ENCODE assay signal across 8 mouse cellular contexts in the genomic region with DNA sequence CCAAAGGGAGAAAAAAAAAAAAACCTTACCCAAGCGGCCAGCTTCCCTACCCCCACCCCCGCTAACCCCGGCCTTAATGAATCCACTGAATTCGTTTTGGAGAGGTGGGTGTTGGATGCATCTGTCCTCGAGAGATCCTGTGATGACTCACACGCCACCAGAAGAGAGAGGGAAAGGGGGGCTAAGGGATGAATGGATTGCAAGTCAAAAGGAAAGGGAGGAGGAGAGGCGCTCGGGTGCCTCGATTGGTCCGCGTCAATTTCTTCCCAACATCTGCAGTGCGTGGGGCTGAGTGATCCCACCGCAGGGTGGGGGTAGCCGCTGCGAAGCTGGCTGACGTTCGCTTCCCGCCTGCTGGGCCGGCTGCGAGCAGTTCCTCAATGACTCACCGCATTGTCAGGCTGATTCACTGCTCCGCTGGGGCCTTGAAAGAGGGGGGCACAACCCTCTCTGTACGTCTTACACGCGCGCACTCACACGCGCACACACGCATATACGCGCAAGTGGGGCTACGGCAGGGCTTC. TPM values are rescaled to one million over a fixed set of nuclear protein-coding genes. Genes with fewer than 3 reads are reported as not detected.
DNase-seq lines count a peak whose midpoint lies in the region; ATAC-seq and TF ChIP-seq lines count a peak whose summit lies in the region.

No protein-coding gene starts in this region.

- peak; percentile 80 for ATAC-seq in intestine, embryonic 15.5 days
- ATAC-seq in midbrain, postnatal 0 days (ENCODE audit: low FRiP score), result peak; percentile 88

- TF ChIP-seq CTCF in midbrain, postnatal 0 days (IDR thresholded peaks at IDR 0.05), result peak; percentile 38

- peak overlapping the region; percentile 46 for H3K9ac ChIP-seq in intestine, embryonic 15.5 days
- peak overlapping the region; percentile 63 for H3K9ac ChIP-seq in midbrain, postnatal 0 days (replicated peaks; ENCODE audit: low read length, poor library complexity, severe bottlenecking)

- H3K4me2 ChIP-seq in intestine, embryonic 15.5 days (replicated peaks), result peak overlapping the region; percentile 79
- peak overlapping the region; percentile 64 for H3K4me2 ChIP-seq in midbrain, postnatal 0 days (ENCODE audit: low read depth, low read length, poor library complexity, severe bottlenecking)

- H3K9me3 ChIP-seq in intestine, embryonic 15.5 days, result no peaks in the 10 kb centered on the region
- no peaks in the 10 kb centered on the region for H3K9me3 ChIP-seq in midbrain, postnatal 0 days (ENCODE audit: low read length)

- H3K27me3 ChIP-seq in intestine, embryonic 15.5 days (replicated peaks), result no peaks in the 10 kb centered on the region
- no peaks in the 10 kb centered on the region for H3K27me3 ChIP-seq in midbrain, postnatal 0 days (ENCODE audit: insufficient read depth, low read length)

- DNase-seq in A20 (ENCODE audit: low read depth, low spot score) (peak; percentile 74), NIH3T3 (ENCODE audit: low read depth) (peak; percentile 96), liver (peak; percentile 64)
- DNase-seq in cerebellum, postnatal 4 days (ENCODE audit: low spot score in 2 of 2), result peak; percentile 51 to 52
- peak; percentile 50 to 66 for DNase-seq in gastrocnemius, postnatal 4 days (ENCODE audit: low spot score in 2 of 2)
- peak; percentile 86 for DNase-seq in midbrain, postnatal 0 days (ENCODE audit: low spot score)
- DNase-seq in urinary bladder, adult 2 months (ENCODE audit: low spot score), result peak; percentile 47

- peak overlapping the region; percentile 49 for H3K27ac ChIP-seq in intestine, embryonic 15.5 days
- H3K27ac ChIP-seq in midbrain, postnatal 0 days (ENCODE audit: low read depth, low read length), result peak overlapping the region; percentile 59

- WGBS in intestine, embryonic 15.5 days, result under 1% methylated on average over 32 of the region's 32 CpGs
- under 1% methylated on average over 32 of the region's 32 CpGs for WGBS in midbrain, postnatal 0 days

- no peaks in the 10 kb centered on the region for H3K36me3 ChIP-seq in intestine, embryonic 15.5 days
- no peaks in the 10 kb centered on the region for H3K36me3 ChIP-seq in midbrain, postnatal 0 days (ENCODE audit: insufficient read depth, low read length)

- peaks cover 21% of the 10 kb centered on the region for H3K4me1 ChIP-seq in intestine, embryonic 15.5 days (replicated peaks)
- H3K4me1 ChIP-seq in midbrain, postnatal 0 days (ENCODE audit: insufficient read depth, low read length), result peaks cover 5% of the 10 kb centered on the region; the same call in 1 of the 2 replicates

- H3K4me3 ChIP-seq in intestine, embryonic 15.5 days (replicated peaks), result peak overlapping the region; percentile 35
- peak overlapping the region; percentile 37 for H3K4me3 ChIP-seq in midbrain, postnatal 0 days (ENCODE audit: low read depth, low read length)

RNA-seq across cellular contexts. Expression of gene BC030867, which starts 3.7 kb away (rescaled TPM):
- 1 to 10 TPM; 2.3 to 2.6 TPM for total RNA-seq in gastrocnemius, postnatal 4 days (2021)
- polyA plus RNA-seq in intestine, embryonic 15.5 days (2015; fragmentation: Nextera tagmentation; extraction: Ambion mirVana), result 13.1 and 13.5 TPM in 2 replicates
- total RNA-seq in midbrain, postnatal 0 days (2014; rRNA removed), result 2.1 TPM in 2 replicates
- 0.53 and 0.60 TPM in 2 replicates for polyA plus RNA-seq in midbrain, postnatal 0 days (2015; fragmentation: Nextera tagmentation; extraction: Ambion mirVana)
- 0.41 TPM in 2 replicates for polyA plus RNA-seq in urinary bladder, adult 2 months (2012; rRNA removed)

RNA-seq across cellular contexts. Expression of gene Hdac5, which starts 15.0 kb away (rescaled TPM):
- 100 to 1,000 TPM; 110 to 112 TPM for total RNA-seq in gastrocnemius, postnatal 4 days (2021)
- 54.3 and 62.8 TPM in 2 replicates for polyA plus RNA-seq in intestine, embryonic 15.5 days (2015; fragmentation: Nextera tagmentation; extraction: Ambion mirVana)
- total RNA-seq in midbrain, postnatal 0 days (2014; rRNA removed), result 183 and 263 TPM in 2 replicates
- polyA plus RNA-seq in midbrain, postnatal 0 days (2015; fragmentation: Nextera tagmentation; extraction: Ambion mirVana), result 61.9 and 65.9 TPM in 2 replicates
- polyA plus RNA-seq in urinary bladder, adult 2 months (2012; rRNA removed), result 58.1 and 75.4 TPM in 2 replicates

RNA-seq across cellular contexts. Expression of gene Asb16, which starts 23.6 kb away (rescaled TPM):
- total RNA-seq in gastrocnemius, postnatal 4 days (2021), result 10 to 100 TPM; 25.7 to 31.1 TPM
- 0.08 TPM in 1 of 2 replicates, not detected in the other for polyA plus RNA-seq in intestine, embryonic 15.5 days (2015; fragmentation: Nextera tagmentation; extraction: Ambion mirVana)
- 2.3 and 2.5 TPM in 2 replicates for total RNA-seq in midbrain, postnatal 0 days (2014; rRNA removed)
- 0.28 and 0.32 TPM in 2 replicates for polyA plus RNA-seq in midbrain, postnatal 0 days (2015; fragmentation: Nextera tagmentation; extraction: Ambion mirVana)
- polyA plus RNA-seq in urinary bladder, adult 2 months (2012; rRNA removed), result 0.63 and 0.65 TPM in 2 replicates

RNA-seq across cellular contexts. Expression of gene Tmub2, which starts 39.7 kb away (rescaled TPM):
- 10 to 100 TPM; 25.9 to 26.3 TPM for total RNA-seq in gastrocnemius, postnatal 4 days (2021)
- polyA plus RNA-seq in intestine, embryonic 15.5 days (2015; fragmentation: Nextera tagmentation; extraction: Ambion mirVana), result 44.3 and 48.5 TPM in 2 replicates
- 80.5 and 90.8 TPM in 2 replicates for total RNA-seq in midbrain, postnatal 0 days (2014; rRNA removed)
- 65.4 and 73.9 TPM in 2 replicates for polyA plus RNA-seq in midbrain, postnatal 0 days (2015; fragmentation: Nextera tagmentation; extraction: Ambion mirVana)
- polyA plus RNA-seq in urinary bladder, adult 2 months (2012; rRNA removed), result 50.8 and 57.6 TPM in 2 replicates

RNA-seq across cellular contexts. Expression of gene Atxn7l3, which starts 51.4 kb away (rescaled TPM):
- total RNA-seq in gastrocnemius, postnatal 4 days (2021), result 10 to 100 TPM; 40.3 to 40.9 TPM
- 11.8 and 13.6 TPM in 2 replicates for polyA plus RNA-seq in intestine, embryonic 15.5 days (2015; fragmentation: Nextera tagmentation; extraction: Ambion mirVana)
- 166 and 169 TPM in 2 replicates for total RNA-seq in midbrain, postnatal 0 days (2014; rRNA removed)
- polyA plus RNA-seq in midbrain, postnatal 0 days (2015; fragmentation: Nextera tagmentation; extraction: Ambion mirVana), result 25.4 and 26.5 TPM in 2 replicates
- 36.5 and 38.6 TPM in 2 replicates for polyA plus RNA-seq in urinary bladder, adult 2 months (2012; rRNA removed)

Comparison
In these comparisons a context has a peak if more than half of its experiments do, and no peak if none do; other contexts are left out.
1. Peak in every context shown above with its lines: DNase-seq, ATAC-seq, H3K4me3 ChIP-seq and H3K27ac ChIP-seq.